Mouse (Mus musculus): ENCODE data around the gene Lrriq4.

Gene Lrriq4

DNA sequence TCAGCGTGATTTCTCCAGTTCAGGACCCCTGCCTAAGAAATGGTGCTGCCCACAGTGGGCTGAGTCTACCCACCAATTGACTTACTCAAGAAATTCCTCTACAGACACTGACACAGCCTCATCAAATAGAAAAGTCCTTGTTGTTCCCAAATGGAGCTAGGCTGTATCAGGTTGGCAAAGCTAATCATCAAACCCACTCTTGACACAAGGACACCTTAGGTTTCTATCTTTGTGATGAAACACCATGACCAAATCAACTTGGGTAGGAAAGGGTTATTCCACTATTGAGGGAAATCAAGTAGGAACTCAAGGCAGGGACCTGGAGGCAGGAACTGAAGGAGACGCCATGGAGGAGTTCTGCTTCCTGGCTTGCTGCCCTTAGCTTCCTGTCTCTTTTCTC lies at the start of gene Lrriq4:
TSS of gene Lrriq4 (plus strand) at position 301 of the 400 bp plus-strand sequence.
- DNase-seq, result no peak

DNA sequence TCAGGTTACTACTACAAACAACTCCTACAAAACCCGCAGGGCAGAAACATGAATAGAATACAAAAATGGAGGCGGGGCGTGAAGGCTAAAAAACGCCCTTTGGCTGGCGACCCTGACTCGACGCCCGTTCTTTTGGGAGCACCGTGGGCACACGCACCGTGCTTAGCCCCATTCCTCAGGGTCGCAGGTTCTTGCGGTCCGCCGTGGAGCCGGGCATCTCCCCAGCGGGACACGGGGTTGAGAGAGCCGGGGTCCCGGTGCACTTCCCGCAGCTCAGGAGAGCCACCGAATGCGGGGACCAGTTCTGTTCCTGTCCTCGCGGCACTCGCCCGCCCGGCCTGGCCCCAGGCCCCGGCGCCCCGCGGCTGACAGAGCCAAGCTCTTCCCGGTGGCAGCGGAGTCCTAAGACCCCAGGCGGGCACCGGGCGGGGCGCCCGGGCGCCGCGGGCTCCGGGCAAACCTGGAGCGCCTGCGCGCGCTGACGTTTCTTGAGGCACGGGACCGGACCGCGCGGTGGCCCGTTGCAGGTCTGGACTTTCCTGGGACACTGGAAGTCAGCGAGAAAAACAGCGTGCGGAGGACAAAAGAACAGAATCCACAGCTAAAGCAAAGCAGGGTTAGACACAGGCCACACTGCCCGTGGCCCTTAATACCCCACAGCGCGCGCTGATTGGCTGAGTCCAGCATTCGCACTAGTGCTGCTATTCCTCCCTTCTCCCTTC lies 49.0 kb upstream of the Lrriq4 start:
- DNase-seq, result peak; percentile 60

DNA sequence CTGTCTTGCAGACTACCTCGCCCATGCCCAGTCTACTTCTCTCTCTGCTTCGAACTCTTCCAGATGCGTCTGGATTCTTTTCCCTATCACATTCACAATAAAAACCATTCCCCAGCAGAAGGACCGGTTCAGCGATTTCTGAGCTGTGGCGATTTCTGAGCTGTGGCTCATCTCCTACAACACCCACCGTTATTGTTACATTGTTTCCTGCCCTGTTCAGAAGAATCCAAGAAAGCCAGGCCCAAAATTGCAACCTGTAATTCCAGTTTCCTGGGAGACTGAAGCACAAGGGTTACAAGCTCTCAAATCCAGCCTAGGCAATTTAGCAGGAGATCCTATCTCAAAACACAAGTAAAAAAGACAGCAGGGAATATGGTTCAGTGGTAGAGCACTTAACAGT lies 47.0 kb upstream of the Lrriq4 start:
- no peak for DNase-seq

DNA sequence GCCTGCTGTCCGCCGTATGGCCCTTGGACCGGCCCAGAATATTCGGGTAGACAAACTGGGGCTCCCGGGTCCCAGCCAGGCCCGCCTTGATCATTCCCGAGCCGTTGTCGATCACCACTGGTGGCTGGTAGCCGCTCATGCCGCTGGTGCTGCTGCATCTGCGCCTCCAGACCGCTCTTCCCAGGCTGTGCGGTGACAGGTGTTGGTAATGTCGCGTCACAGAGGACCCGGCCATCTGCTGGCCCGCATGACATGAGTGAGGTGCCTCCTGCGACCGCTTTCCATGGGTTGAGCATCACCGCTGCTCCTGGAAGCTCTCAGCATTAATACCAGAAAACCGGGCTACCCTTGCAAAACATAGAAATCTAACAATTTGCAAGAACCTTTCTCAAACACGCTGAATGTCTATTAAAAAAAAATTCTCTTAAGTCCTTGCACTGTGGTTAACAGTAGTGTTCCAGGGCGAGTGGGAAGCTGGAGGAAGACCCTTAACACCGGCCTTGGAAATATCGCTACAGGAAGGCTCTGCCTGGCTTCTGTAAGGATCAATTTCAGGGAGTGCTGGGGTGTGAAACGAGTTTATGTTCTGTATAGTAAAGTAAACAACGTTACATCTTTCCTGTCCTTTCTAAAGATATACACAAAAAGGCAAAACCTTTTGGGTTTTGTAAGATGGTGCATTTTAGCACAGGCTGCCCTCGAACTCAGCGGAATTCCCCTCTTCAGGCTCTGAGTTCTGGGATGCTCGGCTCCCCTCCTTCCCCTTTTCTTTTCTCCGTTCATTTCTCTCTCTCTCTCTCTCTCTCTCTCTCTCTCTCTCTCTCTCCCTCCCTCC lies 44.4 kb upstream of the Lrriq4 start, which contains the start of gene Actrt3:
TSS of gene Actrt3 (minus strand) at position 229 of the 835 bp plus-strand sequence.
- DNase-seq, result peak; percentile 82

DNA sequence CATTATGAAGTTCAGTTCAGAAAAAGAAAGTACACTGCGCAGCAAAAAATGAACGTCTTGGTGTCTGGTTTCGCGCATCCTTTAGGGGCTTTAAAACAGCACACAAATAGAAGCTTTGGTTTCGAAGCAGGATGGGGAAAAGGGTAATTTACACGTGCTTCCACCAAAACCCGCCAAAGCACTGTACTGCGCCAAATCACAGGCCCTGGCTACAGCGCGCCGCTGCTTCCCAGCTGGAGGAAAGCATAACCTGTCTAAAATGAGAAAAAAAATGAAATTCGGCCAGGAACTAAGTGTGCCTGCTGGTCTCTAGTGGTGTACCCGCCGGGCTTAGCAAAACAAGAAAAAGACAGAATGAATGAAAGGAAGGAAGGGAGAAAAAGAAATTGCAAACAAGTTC lies 43.6 kb upstream of the Lrriq4 start:
- DNase-seq, result no peak

DNA sequence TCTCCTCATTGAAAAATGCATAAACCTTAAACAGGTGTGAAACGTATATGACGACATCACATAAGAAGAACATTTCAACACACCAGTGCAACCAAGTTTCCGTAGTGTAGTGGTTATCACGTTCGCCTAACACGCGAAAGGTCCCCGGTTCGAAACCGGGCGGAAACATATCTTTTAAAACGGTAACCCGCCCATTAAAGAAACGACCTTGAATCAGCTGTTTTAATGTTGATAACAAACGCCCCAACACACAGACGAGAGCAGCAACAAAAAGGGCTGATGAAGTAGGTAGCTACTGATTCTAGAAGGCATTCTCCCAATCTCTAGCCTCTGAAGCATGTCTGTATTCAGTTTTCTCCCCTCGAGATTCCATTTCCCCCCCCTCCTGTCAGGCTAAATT lies 43.1 kb upstream of the Lrriq4 start:
- peak; percentile 95 for DNase-seq

DNA sequence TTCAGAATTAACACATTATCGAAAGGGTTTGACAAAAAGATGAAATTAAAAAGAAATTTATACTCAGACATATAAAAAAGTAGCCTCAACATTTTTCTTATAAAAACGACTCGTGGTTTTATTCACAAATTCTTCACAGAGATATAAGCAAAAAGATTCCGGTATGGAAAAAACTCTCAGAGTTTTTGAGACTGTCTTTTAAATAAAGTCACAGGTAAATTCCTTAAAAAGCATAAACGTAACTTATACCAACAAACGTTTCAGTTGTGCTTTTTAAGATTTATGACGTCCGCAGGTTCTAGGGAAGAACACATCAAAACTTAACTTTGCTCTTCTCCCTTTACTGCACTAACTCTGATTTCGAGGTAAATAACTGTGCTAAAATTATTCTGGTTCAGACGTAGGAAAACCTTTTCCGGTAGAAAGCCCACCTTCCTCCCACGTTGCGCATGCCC lies 42.7 kb upstream of the Lrriq4 start:
- no peak for DNase-seq

DNA sequence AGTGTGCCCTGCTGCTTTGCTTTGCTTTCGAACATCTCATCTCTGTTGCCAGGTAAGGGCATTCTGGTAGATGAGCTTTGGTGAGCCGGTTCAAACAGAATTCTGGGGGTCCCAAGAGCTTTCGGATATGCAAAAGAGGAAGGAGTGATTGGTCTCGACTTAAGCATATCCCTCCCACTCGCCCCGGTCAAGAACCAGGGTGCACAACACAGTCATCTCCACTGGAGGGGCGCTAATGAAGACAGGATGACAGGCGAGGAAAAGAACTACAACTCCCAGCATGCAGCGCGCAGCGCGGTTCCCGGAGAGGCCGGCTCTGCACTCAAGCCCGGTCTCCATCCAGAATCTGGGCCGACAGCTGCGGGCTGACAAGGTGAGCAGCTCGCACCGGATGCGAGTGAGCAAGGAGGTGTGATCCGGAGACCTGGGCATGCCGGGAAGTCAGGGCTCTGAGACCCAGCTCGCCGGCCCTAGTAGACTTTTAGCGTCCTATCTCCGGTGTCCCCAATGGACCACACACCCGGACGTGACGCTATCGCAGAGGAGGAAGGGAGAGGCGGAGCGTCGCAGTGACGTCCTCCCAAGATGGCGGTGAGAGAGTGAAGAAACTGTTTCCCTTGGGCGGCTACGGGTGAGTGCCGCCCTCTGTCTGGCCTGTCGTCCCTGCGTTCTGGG lies 42.1 kb upstream of the Lrriq4 start, which contains the start of gene Mynn:
TSS of gene Mynn (plus strand) at position 1 of the 675 bp plus-strand sequence.
- peak; percentile 98 for DNase-seq

DNA sequence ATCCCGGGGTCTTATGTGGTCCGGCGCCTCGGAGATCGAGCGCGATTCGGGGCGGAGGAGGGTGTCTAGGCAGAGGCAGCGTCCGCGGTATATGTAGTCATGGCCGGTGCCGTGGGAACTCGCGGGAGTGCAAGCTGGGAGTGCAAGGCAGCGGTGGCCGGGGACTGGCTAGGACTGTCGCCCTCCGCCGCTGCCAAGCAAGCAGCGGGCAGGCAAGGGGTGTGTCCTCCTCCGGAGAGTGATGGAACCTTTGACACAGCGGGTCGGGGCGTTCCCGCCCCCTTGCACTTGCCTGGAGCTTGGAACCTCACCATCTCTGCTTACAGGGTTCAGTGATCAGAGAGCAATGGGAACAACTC lies 41.6 kb upstream of the Lrriq4 start:
- no peak for DNase-seq

DNA sequence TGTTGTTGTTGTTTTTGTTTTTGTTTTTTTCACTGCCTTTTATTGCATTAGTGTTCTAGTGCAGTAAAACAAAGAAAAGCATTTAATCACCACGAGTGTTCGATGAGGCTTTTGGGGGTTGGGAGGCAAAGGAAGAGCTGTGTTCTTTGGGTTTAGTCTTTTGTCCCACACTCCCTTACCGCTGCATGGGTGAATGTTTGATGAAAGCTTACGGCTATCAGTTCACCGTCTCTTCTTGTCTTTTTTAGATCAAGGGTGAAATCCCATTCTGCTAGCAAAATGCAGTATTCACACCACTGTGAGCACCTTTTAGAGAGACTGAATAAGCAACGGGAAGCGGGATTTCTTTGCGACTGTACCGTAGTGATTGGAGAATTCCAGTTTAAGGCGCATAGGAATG lies 41.1 kb upstream of the Lrriq4 start:
- DNase-seq, result peak; percentile 42

DNA sequence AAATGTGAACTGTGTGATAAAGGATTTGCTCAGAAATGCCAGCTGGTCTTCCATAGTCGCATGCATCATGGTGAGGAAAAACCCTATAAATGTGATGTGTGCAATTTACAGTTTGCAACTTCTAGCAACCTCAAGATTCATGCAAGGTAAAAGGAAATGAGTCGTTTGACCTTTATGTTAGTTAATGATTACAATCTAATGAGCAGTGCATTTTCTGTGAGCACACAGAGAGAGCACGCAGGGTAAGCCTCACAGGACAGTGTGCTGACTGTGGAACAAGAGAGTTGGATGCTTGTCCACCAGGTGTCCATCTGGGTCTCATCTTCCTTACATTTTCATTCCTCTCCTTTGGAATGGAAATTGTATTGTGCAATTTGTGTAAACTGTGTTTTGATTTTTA lies 35.3 kb upstream of the Lrriq4 start:
- DNase-seq, result no peak

DNA sequence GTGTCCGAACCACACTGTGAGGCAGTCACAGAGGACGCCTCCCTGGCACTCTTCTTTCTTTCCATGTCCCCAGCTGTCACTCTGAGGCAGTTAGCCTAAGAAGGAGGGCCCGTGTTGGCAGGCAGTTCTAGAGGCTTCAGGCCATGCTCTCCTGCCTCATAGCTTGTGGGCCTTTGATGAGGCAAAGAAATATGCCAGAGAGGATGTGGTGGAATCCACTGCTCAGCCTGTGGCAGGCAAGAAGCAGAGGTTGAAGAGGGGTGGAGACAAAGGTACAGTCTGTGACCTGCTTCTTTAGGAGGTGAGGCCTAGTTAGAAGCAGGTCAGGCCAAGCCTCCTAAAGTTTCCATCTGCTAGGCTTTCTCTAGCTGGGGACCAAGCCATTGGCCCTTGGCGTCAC lies 33.4 kb upstream of the Lrriq4 start:
- no peak for DNase-seq

DNA sequence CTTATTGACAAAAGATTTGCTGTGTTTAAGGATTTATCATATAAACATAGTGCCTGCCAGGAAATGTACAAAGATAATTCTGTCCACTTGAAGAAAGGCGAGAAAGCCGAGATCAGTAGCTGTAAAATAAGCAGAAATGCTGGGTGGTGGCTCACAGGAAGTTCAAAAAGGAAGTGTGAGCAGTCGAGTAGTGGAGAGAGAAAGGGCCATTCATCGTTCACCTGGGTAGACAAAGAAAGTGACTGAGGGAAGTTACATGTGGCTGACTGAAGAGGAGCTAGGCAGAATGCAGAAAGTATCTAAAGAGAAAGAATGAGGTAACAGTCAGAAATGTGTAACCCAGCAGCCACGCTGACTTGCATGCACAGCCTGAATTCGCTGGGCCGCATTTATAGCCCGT lies 24.2 kb upstream of the Lrriq4 start:
- DNase-seq, result no peak

DNA sequence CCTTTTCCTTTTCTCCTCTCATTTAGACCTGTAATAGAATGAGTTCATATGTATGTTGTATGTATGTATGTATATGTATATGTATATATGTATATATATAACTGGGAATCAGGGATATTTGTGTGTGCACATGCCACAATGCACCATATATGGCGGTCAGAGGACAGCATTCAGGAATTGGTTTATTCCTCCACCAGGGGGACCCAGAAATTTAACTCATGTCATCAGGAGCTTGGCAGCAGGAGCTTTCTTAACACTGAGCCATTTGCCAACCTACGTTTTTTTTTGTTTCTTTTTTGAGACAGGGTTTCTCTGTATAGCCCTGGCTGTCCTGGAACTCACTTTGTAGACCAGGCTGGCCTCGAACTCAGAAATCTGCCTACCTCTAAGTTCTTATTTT lies 10.6 kb upstream of the Lrriq4 start:
- DNase-seq, result no peak

DNA sequence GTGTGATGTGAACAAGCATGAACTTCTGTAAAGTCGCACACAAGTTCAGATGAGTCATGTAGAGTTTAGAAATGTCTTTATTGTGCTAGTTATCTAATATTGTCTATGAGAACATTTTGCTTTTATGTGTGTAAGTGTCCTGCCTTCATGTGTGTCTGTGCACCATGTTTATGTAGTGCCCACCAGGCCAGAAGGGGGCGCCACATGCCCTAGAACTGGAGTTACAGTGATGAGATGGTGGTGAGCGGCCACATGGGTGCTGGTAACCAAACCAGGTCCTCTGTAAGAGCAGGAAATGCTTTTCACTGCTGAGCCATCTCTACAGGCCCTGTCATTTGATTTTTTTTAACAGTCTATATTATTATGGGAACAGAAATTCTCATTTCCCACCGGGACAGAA lies 8.7 kb upstream of the Lrriq4 start:
- no peak for DNase-seq

DNA sequence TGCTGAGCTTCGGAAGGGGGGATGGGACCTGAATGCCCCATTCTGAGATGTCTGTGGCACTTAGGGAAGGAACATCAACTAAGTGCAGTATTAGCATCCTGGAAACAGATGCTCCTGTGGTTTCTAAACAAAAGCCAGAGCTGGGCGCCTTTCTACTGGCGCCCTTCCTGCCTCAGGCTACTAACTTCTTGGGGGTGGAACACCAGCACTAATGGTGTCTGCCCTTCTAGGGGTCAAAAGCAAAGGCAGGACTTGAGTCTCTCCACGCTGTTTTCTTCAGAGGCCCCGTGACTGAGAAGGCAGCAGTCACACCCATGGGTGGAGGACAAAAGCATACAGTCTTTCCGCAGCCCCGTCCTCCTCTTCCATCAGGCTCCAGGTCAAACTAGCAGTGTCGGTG lies 2.5 kb downstream of the Lrriq4 start:
- no peak for DNase-seq

DNA sequence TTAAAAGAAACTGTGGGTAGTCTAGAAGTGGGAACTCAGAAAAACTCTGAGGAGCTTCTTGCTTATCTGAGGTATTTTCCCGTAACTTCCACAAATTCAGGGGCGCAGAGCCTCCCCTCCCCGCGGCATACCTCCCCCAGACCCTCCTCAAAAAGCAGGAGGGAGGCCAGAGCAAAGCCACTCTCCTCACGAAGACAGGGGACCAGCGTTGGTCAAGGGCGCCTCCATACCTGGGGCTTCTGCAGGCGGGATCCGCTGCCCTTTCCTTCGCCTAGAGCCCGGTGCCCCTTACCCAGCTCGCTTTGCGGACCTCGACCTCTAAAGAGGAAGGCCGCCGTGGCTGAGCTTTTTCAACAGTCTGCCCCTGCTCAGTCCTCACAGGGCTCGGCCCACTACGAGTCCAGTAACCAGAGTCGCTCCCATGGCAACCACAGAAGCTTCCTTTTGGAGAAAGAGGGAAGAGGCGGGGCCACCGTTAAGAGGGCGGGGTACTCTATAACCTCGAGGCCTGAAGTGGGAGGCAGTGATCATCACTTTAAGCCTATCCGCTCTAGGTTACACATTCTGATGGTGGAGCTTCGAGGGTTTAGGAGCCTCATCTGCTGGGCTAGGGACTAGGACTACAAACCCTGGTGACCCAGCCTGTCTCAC lies 3.3 kb downstream of the Lrriq4 start, which contains the start of gene Lrrc34:
TSS of gene Lrrc34 (minus strand) at position 430 of the 651 bp plus-strand sequence.
- DNase-seq, result no peak

DNA sequence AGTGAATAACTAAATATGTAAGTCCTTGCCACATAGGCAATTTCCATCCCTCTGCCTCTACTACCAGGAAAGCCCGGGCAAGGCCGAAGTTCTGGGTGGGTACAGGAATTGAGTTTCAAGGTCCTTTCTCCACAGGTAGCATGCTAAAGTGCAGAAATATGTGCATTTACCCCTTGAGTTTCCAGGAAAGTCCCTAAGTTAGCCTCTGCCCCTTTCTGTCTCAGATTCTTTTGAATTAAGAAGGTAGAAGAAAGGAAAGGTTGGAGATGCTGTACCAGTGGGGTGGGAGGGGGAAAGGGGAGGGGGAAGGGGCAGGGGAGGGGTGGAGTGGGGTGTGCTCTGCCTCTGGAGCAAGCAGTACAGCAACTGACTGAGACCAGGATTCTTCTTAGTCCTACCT lies 4.2 kb downstream of the Lrriq4 start:
- no peak for DNase-seq

DNA sequence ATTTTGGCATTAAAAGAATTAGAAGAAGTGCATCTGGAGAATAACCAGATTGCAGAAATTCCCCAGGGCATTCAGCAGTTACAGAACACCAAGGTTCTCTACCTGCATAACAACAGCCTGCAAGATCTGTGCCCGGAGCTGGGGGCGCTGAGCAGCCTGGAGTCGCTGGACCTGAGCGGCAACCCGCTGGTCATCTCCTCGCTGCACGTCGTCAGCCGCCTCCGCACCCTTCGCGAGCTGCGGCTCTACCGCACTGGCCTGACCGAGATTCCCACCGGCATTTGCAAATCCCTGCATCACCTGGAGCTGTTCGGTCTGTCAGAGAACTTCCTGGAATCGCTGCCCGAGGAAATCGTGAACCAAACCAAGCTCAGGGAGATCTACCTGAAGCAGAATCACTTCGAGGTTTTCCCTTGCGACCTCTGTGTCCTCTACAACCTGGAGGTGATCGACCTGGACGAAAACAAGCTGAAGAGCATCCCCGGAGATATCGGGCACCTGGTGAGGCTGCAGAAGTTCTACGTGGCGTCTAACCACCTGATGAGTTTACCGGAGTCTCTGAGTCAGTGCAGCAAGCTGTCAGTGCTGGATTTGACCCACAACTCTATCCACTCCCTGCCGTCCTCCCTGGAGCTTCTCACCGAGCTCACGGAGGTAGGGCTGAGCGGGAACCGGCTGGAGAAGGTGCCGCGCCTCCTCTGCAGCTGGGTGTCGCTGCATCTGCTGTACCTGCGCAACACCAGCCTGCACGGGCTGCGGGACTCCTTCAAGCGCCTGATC lies 5.9 kb downstream of the Lrriq4 start:
- no peak for DNase-seq

DNA sequence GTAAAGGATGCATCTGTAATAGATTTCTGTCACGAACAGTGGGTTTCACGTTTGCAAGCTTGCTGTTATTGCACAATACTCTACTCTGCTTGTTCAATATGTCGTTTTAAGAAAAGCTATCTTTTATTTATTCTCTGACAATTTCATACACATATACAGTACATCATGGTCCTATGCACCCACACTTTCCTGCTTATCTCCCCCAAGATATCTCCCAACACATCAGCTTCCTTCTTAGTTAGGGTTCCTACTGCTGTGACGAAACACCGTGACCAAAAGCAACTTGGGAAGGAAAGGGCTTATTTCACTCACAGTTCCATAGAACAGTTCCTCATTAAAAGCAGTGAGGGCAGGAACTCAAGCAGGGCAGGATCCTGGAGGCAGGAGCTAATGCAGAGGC lies 11.6 kb downstream of the Lrriq4 start:
- no peak for DNase-seq

DNA sequence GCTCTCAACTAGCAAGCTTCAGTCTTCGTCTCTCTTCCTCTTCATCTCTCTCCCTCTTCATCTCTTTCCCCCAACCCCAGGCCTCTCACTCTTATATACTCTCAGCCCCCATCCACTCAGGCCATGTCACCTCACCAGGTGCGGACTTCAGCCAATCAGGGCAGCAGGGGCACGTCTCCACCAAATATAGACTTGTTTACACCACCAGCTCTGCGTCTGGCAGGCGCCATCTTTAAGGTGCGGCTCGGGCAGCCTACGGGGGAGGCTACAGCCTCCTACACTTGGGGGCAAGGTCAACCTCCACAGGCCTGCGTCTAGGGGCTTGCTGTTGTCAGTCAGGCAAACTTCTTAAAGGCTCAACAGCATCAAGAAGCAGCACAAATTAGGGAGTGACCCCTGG lies 14.2 kb downstream of the Lrriq4 start:
- no peak for DNase-seq

DNA sequence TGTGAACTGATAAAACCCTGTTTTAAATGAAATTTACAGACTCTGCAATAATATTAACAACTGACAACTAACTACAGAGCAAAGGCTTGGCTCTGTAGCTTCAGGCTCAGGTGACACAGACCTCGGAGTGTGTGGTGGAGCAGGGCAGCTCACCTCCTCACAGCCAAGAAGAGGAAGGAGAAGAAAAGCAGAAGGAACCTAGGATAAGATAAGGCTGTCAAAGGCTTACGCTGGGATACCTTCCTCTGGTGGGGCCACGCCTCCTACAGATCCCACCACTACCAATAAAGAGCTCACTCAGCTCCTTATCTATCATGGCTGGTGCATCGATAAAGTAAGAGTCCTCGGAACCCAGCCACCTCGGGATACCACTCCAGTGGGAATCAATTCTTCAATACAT lies 38.9 kb downstream of the Lrriq4 start:
- DNase-seq, result no peak

Measured in cerebellum, adult 9-10 months (tissue).